Mouse (Mus musculus): ENCODE results near the gene Nap1l5. TPM values are rescaled to one million over a fixed set of nuclear protein-coding genes. Genes with fewer than 3 reads are reported as not detected.

Gene Nap1l5
- total and polyA plus RNA-seq, 3 experiments, result not detected

- H3K4me2 ChIP-seq (ENCODE audit: insufficient read depth, low read depth, poor library complexity, severe bottlenecking), result no peak overlapping the region
- H3K79me2 ChIP-seq (replicated peaks; ENCODE audit: control insufficient read depth, extremely low read depth, insufficient read depth, poor library complexity, severe bottlenecking), result no peaks in the 10 kb centered on the region
- TF ChIP-seq RAD21 (IDR thresholded peaks at IDR 0.05; ENCODE audit: low read depth, low read length), result no peak
- no peak for TF ChIP-seq MXI1 (IDR thresholded peaks at IDR 0.05; ENCODE audit: low read depth, low read length)
- no peak for TF ChIP-seq USF1 (IDR thresholded peaks at IDR 0.05; ENCODE audit: low read depth, low read length)
- TF ChIP-seq TCF12 (IDR thresholded peaks at IDR 0.05; ENCODE audit: low read depth, low read length), result no peak
- no peak for TF ChIP-seq MAFK (IDR thresholded peaks at IDR 0.05; ENCODE audit: insufficient replicate concordance, low read length)
- no peak for TF ChIP-seq MEF2A (IDR thresholded peaks at IDR 0.05; ENCODE audit: borderline replicate concordance, low read depth, low read length)
- no peak for TF ChIP-seq ZKSCAN1 (IDR thresholded peaks at IDR 0.05; ENCODE audit: borderline replicate concordance, low read depth, low read length)
- no peak for TF ChIP-seq JUN (IDR thresholded peaks at IDR 0.05; ENCODE audit: insufficient read depth, low read depth, low read length)
- TF ChIP-seq MAX (IDR thresholded peaks at IDR 0.05; ENCODE audit: low read length), result no peak
- TF ChIP-seq GABPA (IDR thresholded peaks at IDR 0.05; ENCODE audit: insufficient replicate concordance, low read depth, low read length), result no peak
- no peak for TF ChIP-seq EP300 (IDR thresholded peaks at IDR 0.05; ENCODE audit: low read length)
- no peak for TF ChIP-seq SIN3A (IDR thresholded peaks at IDR 0.05; ENCODE audit: low read length)
- TF ChIP-seq POLR2AphosphoS2 (IDR thresholded peaks at IDR 0.05; ENCODE audit: low read depth, low read length), result no peak
- no peaks in the 10 kb centered on the region for H3K27me3 ChIP-seq (replicated peaks)
- no peaks in the 10 kb centered on the region for H3K9me3 ChIP-seq (replicated peaks; ENCODE audit: low read length)
- H3K4me3 ChIP-seq (replicated peaks in 1 of 3; ENCODE audit: low read depth in 2 of 3, low read length in 2 of 3, poor library complexity in 1 of 3), result no peak overlapping the region
- H3K36me3 ChIP-seq (replicated peaks in 1 of 2; ENCODE audit: control insufficient read depth in 1 of 2, insufficient read depth in 1 of 2, low read length in 1 of 2), result no peaks in the 10 kb centered on the region
- no peak for DNase-seq (ENCODE audit: extremely low read depth)
- no peak overlapping the region for H3K27ac ChIP-seq (ENCODE audit: insufficient read depth, low read depth)
- dilution Hi-C loops (cut with MboI; ENCODE audit: extremely low pct_ligation_motif_present, extremely low pct_unique_long_range_greater_than_20kb, low sequenced_read_pairs) (no loop called here), in situ Hi-C loops (cut with MboI; ENCODE audit: low pct_ligation_motif_present, low pct_unique_long_range_greater_than_20kb, low sequenced_read_pairs) (no loop called here)
- no peaks in the 10 kb centered on the region; a peak in 1 of 4 replicates for H3K4me1 ChIP-seq (ENCODE audit: control insufficient read depth in 1 of 2, insufficient read depth in 2 of 2)
- no peak overlapping the region for H3K9ac ChIP-seq (ENCODE audit: insufficient read depth, low read depth)
These were observed 35.4 kb upstream of the Nap1l5 start for GRCm38 (mm10) chr6:58942276-58942675.

GRCm38 (mm10) chr6:58937726-58938125 lies 30.9 kb upstream of the Nap1l5 start:
- peaks cover 2 to 16% of the 10 kb centered on the region in 2 experiments; a peak in 2 of 4 replicates for H3K4me1 ChIP-seq (ENCODE audit: control insufficient read depth in 1 of 2, insufficient read depth in 2 of 2)
- TF ChIP-seq IRF4 (IDR thresholded peaks at IDR 0.05; ENCODE audit: low read depth, low read length) (no peak), ELF1 (IDR thresholded peaks at IDR 0.05; ENCODE audit: low read depth, low read length) (no peak), MYC (IDR thresholded peaks at IDR 0.05; ENCODE audit: low read depth, low read length) (no peak), TCF12 (IDR thresholded peaks at IDR 0.05; ENCODE audit: low read depth, low read length) (no peak), ZNF384 (IDR thresholded peaks at IDR 0.05; ENCODE audit: low read depth, low read length) (no peak), POLR2AphosphoS2 (IDR thresholded peaks at IDR 0.05; ENCODE audit: low read depth, low read length) (no peak), CTCF (conservative IDR thresholded peaks at IDR 0.05 in 1 of 2, IDR thresholded peaks at IDR 0.05 in 1 of 2; ENCODE audit: low read depth in 2 of 2, low read length in 2 of 2) (no peak), UBTF (IDR thresholded peaks at IDR 0.05; ENCODE audit: low read depth, low read length) (no peak), HCFC1 (IDR thresholded peaks at IDR 0.05; ENCODE audit: low read depth, low read length) (no peak), E2F4 (IDR thresholded peaks at IDR 0.05; ENCODE audit: insufficient replicate concordance, low read depth, low read length) (no peak), NELFE (IDR thresholded peaks at IDR 0.05; ENCODE audit: low read depth, low read length) (no peak), JUND (conservative IDR thresholded peaks at IDR 0.05; ENCODE audit: low read depth, low read length) (no peak), MXI1 (IDR thresholded peaks at IDR 0.05; ENCODE audit: low read depth, low read length) (no peak), KAT2A (IDR thresholded peaks at IDR 0.05; ENCODE audit: insufficient replicate concordance, low read length) (no peak), MEF2A (IDR thresholded peaks at IDR 0.05; ENCODE audit: borderline replicate concordance, low read depth, low read length) (no peak), SIN3A (IDR thresholded peaks at IDR 0.05; ENCODE audit: low read length) (no peak), MAX (IDR thresholded peaks at IDR 0.05; ENCODE audit: low read length) (no peak), MAFK (IDR thresholded peaks at IDR 0.05; ENCODE audit: insufficient replicate concordance, low read length) (no peak)
- H3K79me2 ChIP-seq (replicated peaks; ENCODE audit: control insufficient read depth, extremely low read depth, insufficient read depth, poor library complexity, severe bottlenecking), result no peaks in the 10 kb centered on the region
- dilution Hi-C loops (cut with MboI; ENCODE audit: extremely low pct_ligation_motif_present, extremely low pct_unique_long_range_greater_than_20kb, low sequenced_read_pairs) (no loop called here), in situ Hi-C loops (cut with MboI; ENCODE audit: low pct_ligation_motif_present, low pct_unique_long_range_greater_than_20kb, low sequenced_read_pairs) (no loop called here)
- no peak for DNase-seq (ENCODE audit: extremely low read depth)
- H3K4me2 ChIP-seq (ENCODE audit: insufficient read depth, low read depth, poor library complexity, severe bottlenecking), result no peak overlapping the region
- no peak overlapping the region for H3K27ac ChIP-seq (ENCODE audit: insufficient read depth, low read depth)
- no peaks in the 10 kb centered on the region for H3K9me3 ChIP-seq (replicated peaks; ENCODE audit: low read length)
- no peak overlapping the region for H3K4me3 ChIP-seq (replicated peaks in 1 of 3; ENCODE audit: low read depth in 2 of 3, low read length in 2 of 3, poor library complexity in 1 of 3)
- no peaks in the 10 kb centered on the region for H3K27me3 ChIP-seq (replicated peaks)
- H3K36me3 ChIP-seq (replicated peaks in 1 of 2; ENCODE audit: control insufficient read depth in 1 of 2, insufficient read depth in 1 of 2, low read length in 1 of 2), result no peaks in the 10 kb centered on the region
- H3K9ac ChIP-seq (ENCODE audit: insufficient read depth, low read depth), result no peak overlapping the region

Measured in CH12.LX (cell line).